Mouse (Mus musculus) ES-E14 (cell line): ENCODE data around the gene Gm4981.

Experiments used
- CHD2 ChIP-seq: IDR thresholded peaks from 2 replicates; pipeline ENCODE4 v1.6.1; 2014; ENCODE audit warnings: mild to moderate bottlenecking, low read depth, low read length, inconsistent platforms
- HCFC1 ChIP-seq: IDR thresholded peaks from 2 replicates; pipeline ENCODE4 v1.6.1; 2012; ENCODE audit warnings: low read length, inconsistent platforms, borderline replicate concordance; ENCODE audit not compliant: insufficient read depth
- MAFK ChIP-seq: IDR thresholded peaks from 2 replicates; pipeline ENCODE4 v1.6.1; 2014; ENCODE audit warnings: mild to moderate bottlenecking, low read depth, low read length, inconsistent platforms; ENCODE audit not compliant: insufficient read depth
- ZC3H11A ChIP-seq: IDR thresholded peaks from 2 replicates; pipeline ENCODE4 v1.6.1; 2012; ENCODE audit warnings: low read depth, mild to moderate bottlenecking, inconsistent platforms, low read length, borderline replicate concordance

GRCm38 (mm10) chr10:58255954-58256353, 19.5 kb upstream of the Gm4981 start:
- no peak for TF ChIP-seq CHD2
- TF ChIP-seq ZC3H11A: no peak
- TF ChIP-seq HCFC1: no peak
- TF ChIP-seq MAFK: no peak
